Mouse (Mus musculus) hindbrain, embryonic 11.5 days (tissue): ENCODE measurements around the gene Vav2. TPM values are rescaled to one million over a fixed set of nuclear protein-coding genes. Genes with fewer than 3 reads are reported as not detected.

Source experiments
- ATAC-seq: fragments of 200-750 bp; cut with Nextera tagmentation; 2 replicates; pipeline ENCODE4 v1.8.0; 2017; ENCODE audit warnings: mild to moderate bottlenecking, moderate TSS enrichment, moderate library complexity; ENCODE audit not compliant: low FRiP score
- DNase-seq: peaks from one replicate; pipeline ENCODE4 v3.0.0-alpha.2; 2015; ENCODE audit warnings: low spot score
- H3K27ac ChIP-seq: fragments of 300-500 bp; sonication (generic); 2 replicates; pipeline ENCODE4 v1.5.1; 2014; ENCODE audit warnings: mild to moderate bottlenecking, low read depth, low read length
- H3K27me3 ChIP-seq: fragments of 300-500 bp; sonication (generic); 2 replicates; pipeline ENCODE4 v1.6.1; 2014; ENCODE audit warnings: mild to moderate bottlenecking, low read length, moderate library complexity, mixed read lengths; ENCODE audit not compliant: control insufficient read depth, insufficient read depth
- H3K36me3 ChIP-seq: fragments of 300-500 bp; sonication (generic); 2 replicates; pipeline ENCODE4 v1.6.1; 2014; ENCODE audit warnings: mild to moderate bottlenecking, low read length, moderate library complexity, mixed read lengths; ENCODE audit not compliant: control insufficient read depth, insufficient read depth
- H3K4me1 ChIP-seq: fragments of 300-500 bp; sonication (generic); replicated peaks from 2 replicates; pipeline ENCODE4 v1.6.1; 2014; ENCODE audit warnings: low read length, mixed read lengths; ENCODE audit not compliant: control insufficient read depth, insufficient read depth
- H3K4me2 ChIP-seq: fragments of 300-500 bp; sonication (generic); replicated peaks from 2 replicates; pipeline ENCODE4 v1.6.1; 2014; ENCODE audit warnings: mild to moderate bottlenecking, low read depth, low read length
- H3K4me3 ChIP-seq: fragments of 300-500 bp; sonication (generic); 2 replicates; pipeline ENCODE4 v1.5.1; 2014; ENCODE audit warnings: low read depth, low read length
- H3K9ac ChIP-seq: fragments of 300-500 bp; sonication (generic); 2 replicates; pipeline ENCODE4 v1.6.1; 2014; ENCODE audit warnings: low read depth, low read length
- H3K9me3 ChIP-seq: fragments of 300-500 bp; sonication (generic); 2 replicates; pipeline ENCODE4 v1.6.1; 2016; ENCODE audit warnings: low read length; ENCODE audit not compliant: control insufficient read depth
- WGBS: fragments of 180-500 bp; shearing (Covaris S2); extraction: QIAGEN DNeasy Blood & Tissue Kit; methylation state at CpG from one replicate; pipeline ENCODE4 v1.1.7; 2014; 5-methylcytosine and 5-hydroxymethylcytosine counted together
- polyA plus RNA-seq: library from polyadenylated mRNA; unstranded; fragments of >200 nt; fragmentation: Nextera tagmentation; extraction: Ambion mirVana; gene quantifications from 2 replicates; pipeline ENCODE4 v1.2.1, GENCODE M21; 2014

Gene Vav2
- polyA plus RNA-seq, 1 experiment from 2014 or later = 12.9 TPM

DNA sequence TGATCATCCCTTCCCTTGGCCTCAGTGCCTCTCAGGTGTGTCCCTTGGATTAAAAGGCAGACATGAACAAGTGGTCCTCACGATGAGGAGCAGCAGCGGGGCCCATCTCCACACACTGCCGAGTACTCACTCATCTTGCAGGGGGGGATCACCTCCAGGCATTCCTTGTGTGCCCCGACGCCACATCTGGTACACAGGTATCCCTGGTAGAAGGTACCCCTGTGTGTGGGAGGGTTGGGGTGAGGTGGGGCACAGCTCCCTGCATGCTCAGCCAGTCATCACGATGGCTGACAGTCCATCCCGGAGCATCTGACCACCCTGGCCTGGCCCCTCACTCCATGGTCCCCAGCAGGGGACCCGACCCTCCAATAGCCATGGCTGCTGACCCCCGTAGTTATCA lies 145.1 kb downstream of the Vav2 start:
- WGBS = 90% methylated on average over 9 of the region's 9 CpGs
- Histone ChIP-seq H3K4me1 (no peaks in the 10 kb centered on the region), H3K4me2 (no peak overlapping the region), H3K36me3 (0 out of 2 replicates have a peak, but pooled peaks cover 2% of the 10 kb centered on the region), H3K9me3 (no peaks in the 10 kb centered on the region), H3K4me3 (no peak overlapping the region), H3K27ac (no peak overlapping the region), H3K27me3 (no peaks in the 10 kb centered on the region), H3K9ac (no peak overlapping the region)
- DNase-seq (no peak), ATAC-seq (no peak)

DNA sequence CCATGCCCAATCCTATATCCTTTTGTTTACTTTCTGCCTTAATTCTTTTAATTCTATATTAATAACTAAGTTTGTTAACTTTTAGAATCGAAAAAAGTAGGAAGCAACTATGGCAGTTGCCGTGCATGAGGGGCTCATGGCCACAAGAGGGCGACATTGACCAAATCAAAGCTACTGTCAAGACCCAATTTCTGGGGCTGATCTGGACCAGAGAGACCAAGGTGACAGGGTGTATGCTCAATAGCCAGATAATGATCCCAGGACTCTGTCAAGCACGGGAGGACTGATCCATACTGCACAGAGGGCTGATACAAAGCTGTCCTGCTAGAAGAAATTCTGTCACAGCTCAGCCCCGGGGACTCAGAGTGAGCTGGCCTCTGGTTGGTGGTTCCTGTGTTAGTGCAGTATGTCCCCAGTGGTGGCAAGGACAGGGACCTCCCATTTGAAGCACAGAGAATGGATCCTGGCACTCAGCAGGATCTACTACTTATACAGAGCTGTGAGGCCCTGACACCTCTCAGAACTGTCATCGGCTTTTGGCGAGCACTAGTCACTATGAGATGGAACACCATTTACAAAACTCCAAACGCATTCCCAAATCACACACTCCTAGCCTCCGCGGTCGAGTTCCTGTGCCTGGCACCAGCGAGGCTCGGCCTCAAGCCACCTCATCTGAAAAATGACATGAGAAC lies 145.8 kb downstream of the Vav2 start:
- Histone ChIP-seq H3K4me2 (no peak overlapping the region), H3K36me3 (0 out of 2 replicates have a peak, but pooled peaks cover 2% of the 10 kb centered on the region), H3K27ac (no peak overlapping the region), H3K9ac (no peak overlapping the region), H3K27me3 (no peaks in the 10 kb centered on the region), H3K4me1 (no peaks in the 10 kb centered on the region), H3K4me3 (no peak overlapping the region), H3K9me3 (no peaks in the 10 kb centered on the region)
- DNase-seq (peak; percentile 81), ATAC-seq (no peak)
- WGBS = 71% methylated on average over 13 of the region's 13 CpGs

DNA sequence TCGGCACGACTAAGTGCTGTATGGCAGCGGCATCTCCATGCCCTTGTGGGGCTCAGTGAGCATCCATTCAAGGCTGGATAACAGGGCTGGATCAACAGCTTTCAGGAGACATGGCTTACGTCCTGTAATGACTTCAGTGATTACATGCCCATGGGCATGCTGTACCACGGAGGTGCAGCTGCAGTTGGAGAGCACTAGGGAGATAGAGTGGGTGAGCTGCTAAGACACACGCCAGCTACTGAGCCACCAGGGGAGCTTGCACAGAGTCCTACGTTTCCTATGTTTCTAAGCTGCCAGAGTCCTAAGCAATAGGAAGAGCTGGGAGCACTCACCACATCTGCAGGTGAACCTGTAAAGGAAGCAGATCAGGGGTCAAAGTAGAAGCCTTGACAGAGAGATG lies 148.0 kb downstream of the Vav2 start:
- Histone ChIP-seq H3K9ac (no peak overlapping the region), H3K4me1 (no peaks in the 10 kb centered on the region), H3K4me3 (no peak overlapping the region), H3K4me2 (no peak overlapping the region), H3K27ac (no peak overlapping the region), H3K9me3 (no peaks in the 10 kb centered on the region), H3K36me3 (peaks cover 16% of the 10 kb centered on the region), H3K27me3 (no peaks in the 10 kb centered on the region)
- WGBS = 89% methylated on average over 7 of the region's 7 CpGs
- DNase-seq (no peak), ATAC-seq (no peak)

DNA sequence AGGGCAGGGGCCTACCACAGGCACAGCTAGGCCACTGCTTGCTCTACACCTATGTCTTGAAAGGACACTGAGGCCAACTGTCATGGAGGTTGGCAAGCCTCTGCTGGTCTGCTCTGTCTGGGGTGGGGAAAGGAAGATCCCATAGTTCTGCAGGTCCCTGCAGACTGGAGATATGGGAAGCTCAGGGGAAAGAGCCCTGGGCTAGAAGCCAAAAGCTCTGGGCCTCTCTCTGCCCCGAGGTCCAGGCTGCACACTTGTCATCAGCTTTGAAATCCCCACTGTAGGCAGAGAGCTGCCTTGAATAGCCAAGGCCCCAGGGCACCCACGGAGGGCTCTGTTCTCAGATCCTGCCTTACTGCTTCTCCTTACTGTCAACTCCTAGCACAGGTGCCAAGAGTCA lies 158.5 kb downstream of the Vav2 start:
- Histone ChIP-seq H3K36me3 (peaks cover 10% of the 10 kb centered on the region), H3K27me3 (no peaks in the 10 kb centered on the region), H3K4me1 (no peaks in the 10 kb centered on the region), H3K9ac (no peak overlapping the region), H3K4me2 (no peak overlapping the region), H3K4me3 (no peak overlapping the region), H3K27ac (no peak overlapping the region), H3K9me3 (no peaks in the 10 kb centered on the region)
- ATAC-seq (no peak), DNase-seq (no peak)
- 75% methylated on average over 2 of the region's 2 CpGs for WGBS

DNA sequence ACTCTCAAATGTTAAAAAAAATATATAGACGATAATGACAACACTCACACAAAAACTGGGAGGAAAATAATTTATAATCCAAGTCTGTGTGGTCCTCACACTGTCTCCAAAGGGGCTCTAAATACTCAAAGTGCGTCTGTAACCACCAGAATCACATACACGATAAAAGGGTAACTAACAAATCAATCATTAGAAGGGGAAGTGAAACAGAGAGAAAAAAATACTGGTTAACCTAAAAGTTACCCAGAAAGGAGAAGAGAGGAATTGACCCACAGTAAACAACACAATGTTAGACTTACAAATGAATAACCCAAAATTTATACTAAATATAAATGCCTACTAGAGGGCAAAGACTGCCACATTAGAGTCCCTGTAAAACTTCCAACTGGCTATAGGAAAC lies 161.0 kb downstream of the Vav2 start:
- H3K4me1 ChIP-seq = no peaks in the 10 kb centered on the region
- H3K36me3 ChIP-seq = peaks cover 9% of the 10 kb centered on the region
- ATAC-seq (no peak), DNase-seq (no peak)
- no peaks in the 10 kb centered on the region for H3K9me3 ChIP-seq
- H3K4me2 ChIP-seq = no peak overlapping the region
- H3K4me3 ChIP-seq = no peak overlapping the region
- no peak overlapping the region for H3K9ac ChIP-seq
- no peak overlapping the region for H3K27ac ChIP-seq
- 89% methylated on average over 3 of the region's 3 CpGs for WGBS
- no peaks in the 10 kb centered on the region for H3K27me3 ChIP-seq

DNA sequence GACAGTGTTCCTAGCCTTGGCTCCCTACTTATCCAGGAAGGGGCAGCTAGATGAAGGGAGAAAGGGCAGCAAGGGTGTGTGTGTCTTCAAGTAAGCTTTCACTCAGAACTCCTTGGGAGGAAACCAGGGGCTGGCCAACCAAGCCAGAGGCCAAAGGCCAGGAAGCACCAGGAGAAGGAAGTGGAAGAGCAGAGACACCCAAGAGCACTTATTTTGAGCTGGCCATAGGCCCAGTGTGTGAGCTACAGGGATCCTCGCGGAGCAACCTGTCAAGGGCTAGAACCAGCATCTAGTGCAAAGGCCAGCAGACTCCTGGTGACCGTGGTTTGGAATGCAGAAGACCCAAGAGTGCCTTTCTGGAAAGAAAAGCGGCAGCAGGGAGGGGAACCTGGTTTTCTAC lies 163.8 kb downstream of the Vav2 start:
- H3K9me3 ChIP-seq = no peaks in the 10 kb centered on the region
- H3K27ac ChIP-seq = no peak overlapping the region
- H3K27me3 ChIP-seq = no peaks in the 10 kb centered on the region

DNA sequence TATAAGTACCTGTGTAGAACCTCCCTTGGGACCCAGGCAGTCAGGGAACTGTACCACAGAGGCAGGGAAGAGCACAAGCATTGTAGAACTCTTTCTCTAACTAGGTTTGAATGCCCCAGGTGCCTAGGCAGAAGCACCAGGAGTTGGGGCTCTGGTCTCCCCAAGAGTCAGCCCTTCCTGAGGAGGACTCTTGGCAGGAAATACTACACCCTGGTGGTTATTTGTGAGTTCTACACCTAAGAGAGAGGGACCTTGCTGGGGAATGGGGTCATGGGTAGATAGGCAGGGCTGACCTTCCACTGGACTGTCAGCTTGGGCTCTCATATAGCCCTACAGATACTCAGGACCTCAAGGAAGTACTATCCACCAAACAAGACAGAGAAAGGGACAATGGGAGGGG lies 175.4 kb downstream of the Vav2 start:
- H3K27ac ChIP-seq = no peak overlapping the region
- no peaks in the 10 kb centered on the region for H3K4me1 ChIP-seq
- no peaks in the 10 kb centered on the region for H3K9me3 ChIP-seq
- H3K36me3 ChIP-seq = no peaks in the 10 kb centered on the region
- no peak overlapping the region for H3K4me2 ChIP-seq
- no peaks in the 10 kb centered on the region for H3K27me3 ChIP-seq
- DNase-seq (no peak), ATAC-seq (no peak)
- no peak overlapping the region for H3K9ac ChIP-seq
- H3K4me3 ChIP-seq = no peak overlapping the region

More for the DNA sequence above, 163.8 kb downstream of the Vav2 start:
- Histone ChIP-seq H3K4me2 (no peak overlapping the region), H3K36me3 (peaks cover 7% of the 10 kb centered on the region; the same call in 1 of the 2 replicates), H3K4me1 (no peaks in the 10 kb centered on the region), H3K4me3 (no peak overlapping the region), H3K9ac (no peak overlapping the region)
- ATAC-seq (no peak), DNase-seq (no peak)
- 89% methylated on average over 4 of the region's 4 CpGs for WGBS

DNA sequence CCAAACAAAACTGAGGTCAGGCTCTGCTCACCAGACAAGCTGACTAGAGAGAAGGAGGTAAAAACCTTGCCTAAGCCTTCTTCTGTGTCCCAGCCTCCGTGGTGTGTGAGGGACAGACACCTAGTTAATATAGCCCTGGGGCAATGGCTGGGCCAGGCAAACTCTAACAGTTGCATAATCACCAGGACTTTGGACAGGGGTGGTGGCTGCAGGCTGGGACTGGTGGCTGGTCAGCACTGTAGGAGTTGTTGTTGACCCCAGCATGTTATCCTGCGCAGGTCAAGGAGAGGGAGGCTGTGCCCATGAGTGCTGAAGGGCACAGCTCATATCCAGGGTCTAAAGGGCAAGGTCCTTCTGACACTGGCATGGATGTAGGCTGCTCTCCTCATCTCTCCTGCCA lies 178.6 kb downstream of the Vav2 start, which contains the start of gene Sardh:
Gene Sardh, minus strand, starts transcription at position 127 of the 400 bp plus-strand sequence.
- 93% methylated on average over 2 of the region's 2 CpGs for WGBS
- no peaks in the 10 kb centered on the region for H3K9me3 ChIP-seq
- no peak within 1 kb of the TSS for H3K4me3 ChIP-seq
- DNase-seq (no peak), ATAC-seq (no peak)
- no peak within 1 kb of the TSS for H3K4me2 ChIP-seq
- no peaks in the 10 kb centered on the region for H3K36me3 ChIP-seq
- H3K9ac ChIP-seq = no peak within 1 kb of the TSS
- H3K4me1 ChIP-seq = no peaks in the 10 kb centered on the region
- no peak within 1 kb of the TSS for H3K27ac ChIP-seq
- H3K27me3 ChIP-seq = no peaks in the 10 kb centered on the region

DNA sequence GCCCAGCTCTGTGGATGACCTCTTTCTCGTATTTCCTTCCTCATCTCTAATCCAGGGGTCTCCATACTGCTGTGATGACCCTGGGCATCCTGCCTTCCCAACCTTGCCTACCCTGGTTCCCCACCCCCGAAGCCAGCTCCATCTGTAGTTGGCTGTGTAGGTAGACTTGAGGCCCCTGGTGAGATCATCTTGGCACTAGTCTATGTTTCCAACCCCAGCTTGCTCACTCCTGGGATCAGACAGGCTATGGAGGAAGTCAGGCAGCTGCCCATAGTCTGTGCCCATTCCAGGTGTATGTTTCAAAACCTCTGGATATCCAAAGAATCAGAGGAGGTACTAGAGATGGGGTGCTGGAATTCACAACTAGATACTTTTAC lies 179.4 kb downstream of the Vav2 start:
- WGBS = 66% methylated on average over 2 of the region's 2 CpGs
- H3K36me3 ChIP-seq = no peaks in the 10 kb centered on the region

More for the DNA sequence above, 179.4 kb downstream of the Vav2 start:
- H3K4me1 ChIP-seq = no peaks in the 10 kb centered on the region
- no peak overlapping the region for H3K4me3 ChIP-seq
- ATAC-seq (no peak), DNase-seq (no peak)
- no peak overlapping the region for H3K27ac ChIP-seq
- H3K27me3 ChIP-seq = no peaks in the 10 kb centered on the region
- no peak overlapping the region for H3K9ac ChIP-seq
- H3K9me3 ChIP-seq = no peaks in the 10 kb centered on the region
- no peak overlapping the region for H3K4me2 ChIP-seq
